Mouse (Mus musculus): Measurements from ENCODE around the gene Sh3bgrl. TPM values are rescaled to one million over a fixed set of nuclear protein-coding genes. Genes with fewer than 3 reads are reported as not detected.

Gene Sh3bgrl
- polyA plus RNA-seq, 1 experiment from 2014 or later = 89.2 TPM

DNA sequence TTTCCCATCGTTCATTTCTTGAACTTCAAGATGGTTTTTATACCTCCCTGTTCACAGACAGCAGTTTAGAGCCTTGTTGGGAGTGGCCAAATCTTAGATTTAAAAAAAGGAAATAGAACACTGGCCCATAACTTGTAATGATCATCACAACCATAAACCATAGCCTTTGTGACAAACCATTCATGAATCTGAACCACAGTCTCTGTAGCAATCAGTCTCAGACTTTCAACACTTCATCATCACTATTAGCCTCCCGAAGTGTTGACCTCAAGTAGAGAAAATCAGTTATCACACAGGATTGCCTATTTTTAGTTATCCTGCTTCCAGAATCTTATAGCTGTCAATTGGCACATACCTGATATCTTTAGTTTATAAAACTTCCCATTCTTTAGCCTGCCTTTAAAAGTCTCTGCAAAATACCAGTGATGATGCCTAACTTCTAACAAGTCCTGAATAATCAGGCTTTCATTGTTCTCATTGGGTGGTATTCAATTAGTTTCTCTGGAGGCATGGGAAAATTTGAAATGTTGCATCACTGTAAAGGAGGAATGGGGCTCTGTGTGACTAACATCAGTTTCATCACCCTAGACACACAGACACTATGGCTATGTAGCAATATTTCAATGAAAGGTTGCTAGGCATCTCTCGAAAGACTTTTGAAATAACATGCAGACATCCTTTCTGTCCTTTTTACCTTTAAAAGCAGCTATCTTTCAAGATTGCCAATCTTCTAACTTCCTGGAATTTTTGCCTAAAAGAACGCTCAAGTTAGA, 89.7 kb downstream of the Sh3bgrl start:
- 72% methylated on average over 4 of the region's 4 CpGs for WGBS

GRCm38 (mm10) chrX:109189607-109190006, 94.4 kb downstream of the Sh3bgrl start:
- 82% methylated on average over 4 of the region's 4 CpGs for WGBS
- no peak overlapping the region for H3K4me3 ChIP-seq (ENCODE audit: low read depth, low read length)
- no peaks in the 10 kb centered on the region for H3K27me3 ChIP-seq (replicated peaks; ENCODE audit: control insufficient read depth, insufficient read depth, low read length)
- DNase-seq (ENCODE audit: low spot score) (no peak), ATAC-seq (replicated peaks; ENCODE audit: low FRiP score) (no peak)
- H3K36me3 ChIP-seq (ENCODE audit: control insufficient read depth, insufficient read depth, low read length) = no peaks in the 10 kb centered on the region
- no peak overlapping the region for H3K9ac ChIP-seq (ENCODE audit: low read depth, low read length)
- H3K27ac ChIP-seq (ENCODE audit: low read depth, low read length) = no peak overlapping the region
- no peaks in the 10 kb centered on the region for H3K9me3 ChIP-seq (ENCODE audit: control insufficient read depth, low read length)
- no peaks in the 10 kb centered on the region for H3K4me1 ChIP-seq (replicated peaks; ENCODE audit: control insufficient read depth, insufficient read depth, low read length)
- no peak overlapping the region for H3K4me2 ChIP-seq

More for the DNA sequence above, 89.7 kb downstream of the Sh3bgrl start:
- no peaks in the 10 kb centered on the region for H3K4me1 ChIP-seq (replicated peaks; ENCODE audit: control insufficient read depth, insufficient read depth, low read length)
- no peaks in the 10 kb centered on the region for H3K9me3 ChIP-seq (ENCODE audit: control insufficient read depth, low read length)
- H3K9ac ChIP-seq (ENCODE audit: low read depth, low read length) = no peak overlapping the region
- H3K27me3 ChIP-seq (replicated peaks; ENCODE audit: control insufficient read depth, insufficient read depth, low read length) = no peaks in the 10 kb centered on the region
- no peaks in the 10 kb centered on the region for H3K36me3 ChIP-seq (ENCODE audit: control insufficient read depth, insufficient read depth, low read length)
- H3K4me2 ChIP-seq = no peak overlapping the region
- no peak overlapping the region for H3K4me3 ChIP-seq (ENCODE audit: low read depth, low read length)
- H3K27ac ChIP-seq (ENCODE audit: low read depth, low read length) = no peak overlapping the region
- ATAC-seq (replicated peaks; ENCODE audit: low FRiP score) = no peak
- DNase-seq (ENCODE audit: low spot score) = no peak

DNA sequence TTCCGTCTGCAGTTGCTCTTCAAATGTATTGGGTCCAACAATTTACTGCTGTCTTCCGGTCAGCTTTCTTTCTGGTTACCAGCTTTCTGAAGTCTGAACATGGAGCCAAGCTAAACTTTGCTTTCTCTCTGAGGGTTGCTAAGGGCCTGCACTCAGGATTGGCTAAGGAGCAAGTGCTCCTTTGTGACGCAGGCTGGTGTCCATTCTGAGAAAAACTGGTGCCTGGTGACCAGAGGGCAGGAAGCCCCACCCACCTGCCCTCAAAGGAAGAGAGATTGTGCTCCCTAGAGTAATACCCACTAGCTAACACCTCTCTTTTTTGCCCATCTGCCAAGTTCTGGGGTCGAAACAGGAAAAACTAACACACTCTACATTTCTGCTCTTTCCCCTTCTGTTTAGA, 95.8 kb downstream of the Sh3bgrl start:
- Histone ChIP-seq H3K36me3 (ENCODE audit: control insufficient read depth, insufficient read depth, low read length) (no peaks in the 10 kb centered on the region), H3K4me2 (no peak overlapping the region), H3K27me3 (replicated peaks; ENCODE audit: control insufficient read depth, insufficient read depth, low read length) (no peaks in the 10 kb centered on the region), H3K4me3 (ENCODE audit: low read depth, low read length) (no peak overlapping the region), H3K27ac (ENCODE audit: low read depth, low read length) (no peak overlapping the region), H3K9me3 (ENCODE audit: control insufficient read depth, low read length) (no peaks in the 10 kb centered on the region), H3K9ac (ENCODE audit: low read depth, low read length) (no peak overlapping the region), H3K4me1 (replicated peaks; ENCODE audit: control insufficient read depth, insufficient read depth, low read length) (no peaks in the 10 kb centered on the region)
- 69% methylated on average over 4 of the region's 4 CpGs for WGBS
- no peak for DNase-seq (ENCODE audit: low spot score)
- 0 out of 2 replicates have a peak, but pooled peaks have one; percentile 31 for ATAC-seq (replicated peaks; ENCODE audit: low FRiP score)

DNA sequence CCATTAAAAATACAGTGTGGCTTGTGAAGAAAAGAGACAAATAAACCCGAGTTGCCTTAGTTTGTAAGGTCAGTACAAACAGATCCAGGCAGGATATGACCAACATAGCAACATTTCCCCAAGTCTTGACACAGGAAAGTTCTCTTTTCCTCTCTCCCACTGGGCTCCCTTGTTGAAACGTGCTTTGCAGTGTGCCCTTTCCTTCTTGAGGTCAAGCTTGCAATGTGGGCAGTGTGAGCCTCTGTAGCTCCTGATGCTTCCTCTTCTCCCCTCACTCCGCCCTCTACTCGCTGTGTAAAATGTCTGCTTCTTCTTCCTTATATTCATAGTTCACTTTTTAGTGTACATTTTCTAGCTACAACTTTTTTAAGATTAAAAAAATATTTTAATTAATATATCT, 96.3 kb downstream of the Sh3bgrl start:
- no peak for DNase-seq (ENCODE audit: low spot score)
- Histone ChIP-seq H3K36me3 (ENCODE audit: control insufficient read depth, insufficient read depth, low read length) (no peaks in the 10 kb centered on the region), H3K9ac (ENCODE audit: low read depth, low read length) (no peak overlapping the region), H3K4me3 (ENCODE audit: low read depth, low read length) (no peak overlapping the region), H3K9me3 (ENCODE audit: control insufficient read depth, low read length) (no peaks in the 10 kb centered on the region), H3K27me3 (replicated peaks; ENCODE audit: control insufficient read depth, insufficient read depth, low read length) (no peaks in the 10 kb centered on the region), H3K4me2 (no peak overlapping the region), H3K27ac (ENCODE audit: low read depth, low read length) (no peak overlapping the region), H3K4me1 (replicated peaks; ENCODE audit: control insufficient read depth, insufficient read depth, low read length) (no peaks in the 10 kb centered on the region)
- WGBS = 54% methylated on average over 4 of the region's 4 CpGs
- peak; percentile 39; the same call in 1 of the 2 replicates for ATAC-seq (replicated peaks; ENCODE audit: low FRiP score)

GRCm38 (mm10) chrX:109196468-109196867, 101.3 kb downstream of the Sh3bgrl start, which contains the start of gene Gm6377:
Gene Gm6377 (plus strand): TSS chrX:109196756.
- 64% methylated on average over 4 of the region's 4 CpGs for WGBS
- no peak for ATAC-seq (replicated peaks; ENCODE audit: low FRiP score)
- no peak for DNase-seq (ENCODE audit: low spot score)

GRCm38 (mm10) chrX:109207843-109208242, 112.7 kb downstream of the Sh3bgrl start:
- no peak for DNase-seq (ENCODE audit: low spot score)
- no peak for ATAC-seq (replicated peaks; ENCODE audit: low FRiP score)
- no peaks in the 10 kb centered on the region for H3K36me3 ChIP-seq (ENCODE audit: control insufficient read depth, insufficient read depth, low read length)
- H3K27ac ChIP-seq (ENCODE audit: low read depth, low read length) = no peak overlapping the region
- H3K4me3 ChIP-seq (ENCODE audit: low read depth, low read length) = no peak overlapping the region
- H3K4me2 ChIP-seq = no peak overlapping the region
- no peak overlapping the region for H3K9ac ChIP-seq (ENCODE audit: low read depth, low read length)
- no peaks in the 10 kb centered on the region for H3K9me3 ChIP-seq (ENCODE audit: control insufficient read depth, low read length)
- no peaks in the 10 kb centered on the region for H3K4me1 ChIP-seq (replicated peaks; ENCODE audit: control insufficient read depth, insufficient read depth, low read length)
- no peaks in the 10 kb centered on the region for H3K27me3 ChIP-seq (replicated peaks; ENCODE audit: control insufficient read depth, insufficient read depth, low read length)

More at GRCm38 (mm10) chrX:109196468-109196867, 101.3 kb downstream of the Sh3bgrl start, which contains the start of gene Gm6377:
- Histone ChIP-seq H3K4me2 (no peak within 1 kb of the TSS), H3K27ac (ENCODE audit: low read depth, low read length) (no peak within 1 kb of the TSS), H3K4me3 (ENCODE audit: low read depth, low read length) (no peak within 1 kb of the TSS), H3K27me3 (replicated peaks; ENCODE audit: control insufficient read depth, insufficient read depth, low read length) (no peaks in the 10 kb centered on the region), H3K4me1 (replicated peaks; ENCODE audit: control insufficient read depth, insufficient read depth, low read length) (no peaks in the 10 kb centered on the region), H3K9me3 (ENCODE audit: control insufficient read depth, low read length) (no peaks in the 10 kb centered on the region), H3K9ac (ENCODE audit: low read depth, low read length) (no peak within 1 kb of the TSS), H3K36me3 (ENCODE audit: control insufficient read depth, insufficient read depth, low read length) (no peaks in the 10 kb centered on the region)

DNA sequence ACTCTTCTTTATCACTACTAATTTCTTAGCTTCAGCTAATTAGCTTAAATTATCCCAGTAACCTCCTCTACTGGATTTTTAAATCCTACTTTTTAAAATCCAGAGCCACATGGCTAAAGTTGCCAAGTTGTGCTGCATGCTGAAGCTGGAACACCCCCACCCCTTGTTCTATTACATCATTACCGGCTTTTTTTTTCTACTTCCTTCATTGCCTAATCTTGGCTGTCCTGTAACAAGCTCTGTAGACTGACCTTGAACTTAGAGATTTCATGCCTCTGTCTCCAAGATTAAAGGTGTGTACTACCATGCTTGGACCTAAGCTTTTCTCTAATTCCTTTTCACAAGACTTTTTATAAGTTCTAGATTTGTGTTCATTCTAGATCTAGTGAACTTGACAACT, 133.6 kb downstream of the Sh3bgrl start:
- H3K4me3 ChIP-seq (ENCODE audit: low read depth, low read length) = no peak overlapping the region
- no peaks in the 10 kb centered on the region for H3K9me3 ChIP-seq (ENCODE audit: control insufficient read depth, low read length)
- ATAC-seq (replicated peaks; ENCODE audit: low FRiP score) = no peak
- 87% methylated on average over 1 of the region's 1 CpGs for WGBS
- no peak overlapping the region for H3K27ac ChIP-seq (ENCODE audit: low read depth, low read length)
- no peak overlapping the region for H3K9ac ChIP-seq (ENCODE audit: low read depth, low read length)
- no peak overlapping the region for H3K4me2 ChIP-seq
- no peaks in the 10 kb centered on the region for H3K4me1 ChIP-seq (replicated peaks; ENCODE audit: control insufficient read depth, insufficient read depth, low read length)
- H3K27me3 ChIP-seq (replicated peaks; ENCODE audit: control insufficient read depth, insufficient read depth, low read length) = no peaks in the 10 kb centered on the region
- DNase-seq (ENCODE audit: low spot score) = no peak
- H3K36me3 ChIP-seq (ENCODE audit: control insufficient read depth, insufficient read depth, low read length) = no peaks in the 10 kb centered on the region

DNA sequence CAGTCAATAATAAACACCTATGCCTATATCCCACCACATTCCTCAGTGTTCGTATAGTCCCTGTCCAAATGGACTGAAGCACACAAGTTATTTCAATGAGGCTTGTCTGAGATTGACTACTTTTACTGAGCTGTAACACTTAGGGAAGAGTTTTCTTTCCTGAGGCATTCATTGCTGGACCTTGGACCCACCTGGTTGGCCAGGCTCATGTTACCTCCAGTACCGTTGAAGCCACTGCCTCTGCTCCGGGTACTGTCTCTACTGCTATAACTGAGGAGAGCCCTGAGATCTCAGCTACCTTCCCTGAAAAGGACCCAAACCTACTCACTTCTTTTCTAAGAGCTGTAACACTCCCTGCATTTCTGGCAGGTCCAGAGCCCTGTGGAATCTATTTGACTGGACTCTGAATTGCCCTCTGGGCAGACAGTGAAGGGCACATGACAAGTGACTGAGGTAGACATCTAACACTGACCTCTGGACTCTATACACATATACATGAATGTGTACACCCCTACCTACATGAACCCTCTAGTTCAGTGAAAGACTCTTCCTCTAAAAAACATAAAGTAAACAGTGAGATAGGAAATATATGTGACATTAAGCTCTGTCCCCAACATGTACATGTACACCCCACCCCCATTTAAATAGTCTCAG, 140.3 kb downstream of the Sh3bgrl start:
- no peaks in the 10 kb centered on the region for H3K9me3 ChIP-seq (ENCODE audit: control insufficient read depth, low read length)
- 87% methylated on average over 3 of the region's 3 CpGs for WGBS
- no peaks in the 10 kb centered on the region for H3K4me1 ChIP-seq (replicated peaks; ENCODE audit: control insufficient read depth, insufficient read depth, low read length)
- no peak overlapping the region for H3K27ac ChIP-seq (ENCODE audit: low read depth, low read length)
- ATAC-seq (replicated peaks; ENCODE audit: low FRiP score) (no peak), DNase-seq (ENCODE audit: low spot score) (no peak)
- H3K4me2 ChIP-seq = no peak overlapping the region
- no peak overlapping the region for H3K4me3 ChIP-seq (ENCODE audit: low read depth, low read length)
- no peak overlapping the region for H3K9ac ChIP-seq (ENCODE audit: low read depth, low read length)
- H3K36me3 ChIP-seq (ENCODE audit: control insufficient read depth, insufficient read depth, low read length) = no peaks in the 10 kb centered on the region
- no peaks in the 10 kb centered on the region for H3K27me3 ChIP-seq (replicated peaks; ENCODE audit: control insufficient read depth, insufficient read depth, low read length)

DNA sequence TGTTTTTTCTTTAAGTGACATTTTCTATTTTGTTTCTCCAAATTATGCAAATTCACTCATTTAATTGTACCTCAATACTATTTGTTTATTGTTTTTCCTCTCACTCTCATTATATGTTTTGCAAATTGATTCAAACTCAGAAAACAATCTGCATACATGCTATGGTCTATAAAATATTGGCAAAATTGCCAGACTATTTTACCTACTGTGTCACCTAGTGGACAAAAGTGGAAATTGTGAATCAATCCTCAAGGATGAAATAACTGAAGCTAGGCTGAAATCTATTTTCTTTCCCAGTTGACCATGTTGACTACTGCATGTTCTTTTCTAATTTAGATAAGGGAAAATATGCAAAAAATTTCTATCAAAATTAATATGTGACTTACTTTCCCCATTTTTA, 143.0 kb downstream of the Sh3bgrl start:
- Histone ChIP-seq H3K4me2 (no peak overlapping the region), H3K4me3 (ENCODE audit: low read depth, low read length) (no peak overlapping the region), H3K27ac (ENCODE audit: low read depth, low read length) (no peak overlapping the region), H3K4me1 (replicated peaks; ENCODE audit: control insufficient read depth, insufficient read depth, low read length) (no peaks in the 10 kb centered on the region), H3K27me3 (replicated peaks; ENCODE audit: control insufficient read depth, insufficient read depth, low read length) (no peaks in the 10 kb centered on the region), H3K9ac (ENCODE audit: low read depth, low read length) (no peak overlapping the region), H3K9me3 (ENCODE audit: control insufficient read depth, low read length) (no peaks in the 10 kb centered on the region), H3K36me3 (ENCODE audit: control insufficient read depth, insufficient read depth, low read length) (no peaks in the 10 kb centered on the region)
- ATAC-seq (replicated peaks; ENCODE audit: low FRiP score) (no peak), DNase-seq (ENCODE audit: low spot score) (no peak)

All from liver, embryonic 11.5 days (tissue).